Mouse (Mus musculus) gastrocnemius, adult 2 months (tissue): ENCODE data around the gene Marc1. TPM values are rescaled to one million over a fixed set of nuclear protein-coding genes. Genes with fewer than 3 reads are reported as not detected.

Experiments
- DNase-seq: peaks from one replicate; pipeline ENCODE4 v3.0.0; 2022
- H3K27ac ChIP-seq: fragments of 200-600 bp; 2 replicates; pipeline ENCODE4 v1.8.1; 2022; ENCODE audit warnings: mild to moderate bottlenecking
- H3K4me3 ChIP-seq: fragments of 200-600 bp; 2 replicates; pipeline ENCODE4 v1.8.1; 2022; ENCODE audit warnings: mild to moderate bottlenecking, moderate library complexity
- CTCF ChIP-seq: fragments of 200-600 bp; IDR thresholded peaks from 2 replicates; pipeline ENCODE4 v1.8.1; 2022; ENCODE audit warnings: antibody characterized with exemption, mild to moderate bottlenecking, moderate library complexity
- intact Hi-C: fragments of 180-260 bp; cut with DNase I; formaldehyde crosslinking; loops from one replicate; pipeline ENCODE4 v1.15.1; 2025
- microRNA-seq: library from miRNA; unstranded; fragments of <30 nt; microRNA quantifications from one replicate; pipeline ENCODE4 v1.2.0, GENCODE M21; 2021
- total RNA-seq, 2 experiments: library from RNA; stranded (reverse); gene quantifications; 2 replicates each; pipeline ENCODE4 v1.2.3; 2021

The Marc1 gene
- total RNA-seq, 2 experiments from 2014 or later, result not detected

GRCm38 (mm10) chr1:184777061-184777795 lies 33.9 kb downstream of the Marc1 start:
- no peak overlapping the region for H3K4me3 ChIP-seq
- TF ChIP-seq CTCF, result peak; percentile 19; the same call in 1 of the 2 replicates
- intact Hi-C loops, result no loop called here
- DNase-seq, result no peak
- H3K27ac ChIP-seq, result no peak overlapping the region

- TF ChIP-seq CTCF, result no peak
- intact Hi-C loops, result no loop called here
- DNase-seq, result no peak
- Histone ChIP-seq H3K27ac (no peak overlapping the region), H3K4me3 (no peak overlapping the region)
Observed at GRCm38 (mm10) chr1:184775289-184775688, 35.8 kb downstream of the Marc1 start.

GRCm38 (mm10) chr1:184771891-184772249 lies 39.2 kb downstream of the Marc1 start:
- no peak overlapping the region for H3K4me3 ChIP-seq
- H3K27ac ChIP-seq, result no peak overlapping the region
- no peak for DNase-seq
- TF ChIP-seq CTCF, result no peak
- intact Hi-C loops, result loop anchor here (1.0 to 5.0 kb wide), 2 partner anchors 324 to 505 kb away; no protein-coding TSS in a partner anchor

GRCm38 (mm10) chr1:184771202-184771890 lies 39.8 kb downstream of the Marc1 start:
- Histone ChIP-seq H3K4me3 (peak overlapping the region; percentile 47), H3K27ac (peak overlapping the region; percentile 62)
- peak; percentile 87 for DNase-seq
- TF ChIP-seq CTCF, result peak; percentile 87
- intact Hi-C loops, result loop anchor here (1.0 to 5.0 kb wide), 2 partner anchors 323 to 504 kb away; no protein-coding TSS in a partner anchor

GRCm38 (mm10) chr1:184763866-184764265 lies 47.2 kb downstream of the Marc1 start:
- H3K27ac ChIP-seq, result no peak overlapping the region
- H3K4me3 ChIP-seq, result no peak overlapping the region
- intact Hi-C loops, result no loop called here
- no peak for TF ChIP-seq CTCF
- no peak for DNase-seq

- intact Hi-C loops, result no loop called here
- no peak overlapping the region for H3K4me3 ChIP-seq
- no peak for TF ChIP-seq CTCF
- DNase-seq, result no peak
- H3K27ac ChIP-seq, result no peak overlapping the region
Observed at GRCm38 (mm10) chr1:184762941-184763340, 48.2 kb downstream of the Marc1 start.

- no peak for TF ChIP-seq CTCF
- no peak for DNase-seq
- intact Hi-C loops, result no loop called here
- Histone ChIP-seq H3K27ac (no peak overlapping the region), H3K4me3 (no peak overlapping the region)
Observed at GRCm38 (mm10) chr1:184761988-184762387, 49.1 kb downstream of the Marc1 start.

GRCm38 (mm10) chr1:184752671-184753070 lies 58.4 kb downstream of the Marc1 start:
- Histone ChIP-seq H3K4me3 (no peak overlapping the region), H3K27ac (no peak overlapping the region)
- intact Hi-C loops, result no loop called here
- DNase-seq, result no peak
- TF ChIP-seq CTCF, result no peak

GRCm38 (mm10) chr1:184750114-184750664 lies 60.9 kb downstream of the Marc1 start:
- no peak overlapping the region for H3K27ac ChIP-seq

GRCm38 (mm10) chr1:184748692-184749152 lies 62.4 kb downstream of the Marc1 start:
- peak; percentile 70 for DNase-seq
- no peak for TF ChIP-seq CTCF
- H3K27ac ChIP-seq, result peak overlapping the region; percentile 73
- intact Hi-C loops, result no loop called here
- peak overlapping the region; percentile 33 for H3K4me3 ChIP-seq

More at GRCm38 (mm10) chr1:184750114-184750664, 60.9 kb downstream of the Marc1 start:
- no peak for TF ChIP-seq CTCF
- no peak overlapping the region for H3K4me3 ChIP-seq
- intact Hi-C loops, result no loop called here
- no peak for DNase-seq

GRCm38 (mm10) chr1:184737876-184738479 lies 73.1 kb downstream of the Marc1 start:
- H3K4me3 ChIP-seq, result no peak overlapping the region
- DNase-seq, result peak; percentile 77
- H3K27ac ChIP-seq, result 0 out of 2 replicates have a peak overlapping the region, but pooled peaks have one; percentile 1
- TF ChIP-seq CTCF, result peak; percentile 89
- intact Hi-C loops, result loop anchor here (1.0 to 5.0 kb wide), 4 partner anchors 289 to 472 kb away; no protein-coding TSS in a partner anchor

- no peak for TF ChIP-seq CTCF
- intact Hi-C loops, result loop anchor here (5.0 kb wide), 2 partner anchors 340 to 360 kb away; no protein-coding TSS in a partner anchor
- no peak overlapping the region for H3K27ac ChIP-seq
- H3K4me3 ChIP-seq, result no peak overlapping the region
- no peak for DNase-seq
Observed at GRCm38 (mm10) chr1:184737228-184737627, 73.9 kb downstream of the Marc1 start.

Small RNAs within 50 kb of the gene (microRNA-seq; reads per million reads assigned to microRNA genes)
- 114 reads per million, percentile 46 among the genes with 10 or more reads in this experiment for gene Mir1981

Other genes with a start within 250 kb of the Marc1 start
- gene Hlx, start 78.7 kb downstream of the Marc1 start, total RNA-seq, result 10 to 100 TPM in 1 of 2 experiments, 1 to 10 TPM in 1; 6.9 to 10.9 TPM
- 100 to 1,000 TPM; 126 to 170 TPM for gene Marc2, start 35.1 kb upstream of the Marc1 start, total RNA-seq
- 10 to 100 TPM in 1 of 2 experiments, 1 to 10 TPM in 1; 7.1 to 10.1 TPM for gene C130074G19Rik, start 71.9 kb upstream of the Marc1 start, total RNA-seq
- 1 to 10 TPM; 2.4 to 2.8 TPM for gene Mark1, start 188.3 kb upstream of the Marc1 start, total RNA-seq